10 mouse cellular contexts compared by ENCODE assay signal in genomic region chr2:129232023-129232422, GRCm38 (mm10). TPM values are rescaled to one million over a fixed set of nuclear protein-coding genes. Genes with fewer than 3 reads are reported as not detected.
DNase-seq lines count a peak whose midpoint lies in the region; ATAC-seq and TF ChIP-seq lines count a peak whose summit lies in the region.
"Had no signal": no experiment of that assay in that cellular context is flagged by ENCODE, and none has a peak within 500 bp of the region (broad histone marks: within the 10 kb centered on the region; RNA-seq: fewer than 3 reads in every experiment).

No protein-coding gene starts in this region.

- H3K27ac ChIP-seq in liver, embryonic 13.5 days: peak overlapping the region; percentile 94
- no peak overlapping the region for H3K27ac ChIP-seq in heart, embryonic 11.5 days (ENCODE audit: low read depth, low read length)
- H3K27ac ChIP-seq: limb, embryonic 12.5 days had no signal

- no peak overlapping the region for H3K4me2 ChIP-seq in liver, embryonic 13.5 days
- no peak overlapping the region for H3K4me2 ChIP-seq in heart, embryonic 11.5 days
- H3K4me2 ChIP-seq: limb, embryonic 12.5 days had no signal

- H3K9me3 ChIP-seq in liver, embryonic 13.5 days (replicated peaks): no peaks in the 10 kb centered on the region
- H3K9me3 ChIP-seq in heart, embryonic 11.5 days (replicated peaks; ENCODE audit: control insufficient read depth, low read length): no peaks in the 10 kb centered on the region
- H3K9me3 ChIP-seq: limb, embryonic 12.5 days had no signal

- no peak for ATAC-seq in liver, embryonic 13.5 days (ENCODE audit: low read depth)
- ATAC-seq in heart, embryonic 11.5 days (replicated peaks; ENCODE audit: insufficient number of reproducible peaks, low FRiP score, low TSS enrichment): no peak

- no peak for TF ChIP-seq CTCF in brain, embryonic 14.5 days (IDR thresholded peaks at IDR 0.05; ENCODE audit: borderline replicate concordance, extremely low read depth, insufficient read depth, insufficient read length)

- no peaks in the 10 kb centered on the region for H3K36me3 ChIP-seq in liver, embryonic 13.5 days
- H3K36me3 ChIP-seq in heart, embryonic 11.5 days (ENCODE audit: control insufficient read depth, insufficient read depth, low read length): no peaks in the 10 kb centered on the region
- H3K36me3 ChIP-seq: limb, embryonic 12.5 days had no signal

- TF ChIP-seq POLR2A in brain, embryonic 14.5 days (IDR thresholded peaks at IDR 0.05; ENCODE audit: borderline replicate concordance, extremely low read depth, insufficient read depth, insufficient read length, poor library complexity, severe bottlenecking): no peak

- H3K27me3 ChIP-seq in liver, embryonic 13.5 days: no peaks in the 10 kb centered on the region
- H3K27me3 ChIP-seq in heart, embryonic 11.5 days (ENCODE audit: control insufficient read depth, insufficient read depth, low read length): no peaks in the 10 kb centered on the region
- H3K27me3 ChIP-seq: limb, embryonic 12.5 days had no signal

- H3K4me3 ChIP-seq in liver, embryonic 13.5 days (replicated peaks): no peak overlapping the region
- no peak overlapping the region for H3K4me3 ChIP-seq in heart, embryonic 11.5 days (ENCODE audit: low read depth, low read length)
- H3K4me3 ChIP-seq: limb, embryonic 12.5 days; myocyte had no signal

- peak overlapping the region; percentile 75 for H3K9ac ChIP-seq in liver, embryonic 13.5 days
- H3K9ac ChIP-seq in heart, embryonic 11.5 days (ENCODE audit: low read depth, low read length): no peak overlapping the region
- H3K9ac ChIP-seq: limb, embryonic 12.5 days had no signal

- WGBS in liver, embryonic 13.5 days (ENCODE audit: insufficient replicate concordance): 40% methylated on average over 4 of the region's 4 CpGs
- 43% methylated on average over 4 of the region's 4 CpGs for WGBS in heart, embryonic 11.5 days (ENCODE audit: insufficient replicate concordance)

- peaks cover 85% of the 10 kb centered on the region for H3K4me1 ChIP-seq in liver, embryonic 13.5 days (replicated peaks)
- H3K4me1 ChIP-seq in heart, embryonic 11.5 days (ENCODE audit: control insufficient read depth, insufficient read depth, low read length): peaks cover 16% of the 10 kb centered on the region
- H3K4me1 ChIP-seq: limb, embryonic 12.5 days had no signal

- peak; percentile 20 to 47 for DNase-seq in cerebellum, postnatal 10 days
- DNase-seq in cerebellum, postnatal 4 days (ENCODE audit: low spot score in 2 of 2): no peak
- peak; percentile 90 for DNase-seq in brain, embryonic 14.5 days (ENCODE audit: low read depth)
- DNase-seq in layer of hippocampus, adult 9-11 months: peak; percentile 90
- DNase-seq in liver, embryonic 13.5 days: no peak
- DNase-seq in adrenal gland, adult (ENCODE audit: inconsistent age in 2 of 2, low spot score in 1 of 2): no peak
- no peak for DNase-seq in testis, postnatal 14 days (ENCODE audit: low spot score)

RNA-seq across cellular contexts. Expression of gene Slc20a1, which starts 33.5 kb away (rescaled TPM):
- polyA plus RNA-seq in brain, embryonic 14.5 days (2012; rRNA removed): 57.3 and 72.7 TPM in 2 replicates
- polyA plus RNA-seq in liver, embryonic 13.5 days (2015; fragmentation: Nextera tagmentation; extraction: Ambion mirVana): 48.6 and 55.8 TPM in 2 replicates
- polyA plus RNA-seq in heart, embryonic 11.5 days (2014; fragmentation: Nextera tagmentation; extraction: Ambion mirVana): 46.9 and 49.3 TPM in 2 replicates

Comparison
In these comparisons a context has a peak if more than half of its experiments do, and no peak if none do; other contexts are left out.
1. DNase-seq: peak in cerebellum, postnatal 10 days (2 of 2), brain, embryonic 14.5 days (single experiment) and layer of hippocampus, adult 9-11 months (single experiment); none in cerebellum, postnatal 4 days (0 of 2), liver, embryonic 13.5 days (single experiment), adrenal gland, adult (0 of 2) and testis, postnatal 14 days (single experiment).